Comparison of ENCODE assay signal across 13 mouse cellular contexts in the genomic region with DNA sequence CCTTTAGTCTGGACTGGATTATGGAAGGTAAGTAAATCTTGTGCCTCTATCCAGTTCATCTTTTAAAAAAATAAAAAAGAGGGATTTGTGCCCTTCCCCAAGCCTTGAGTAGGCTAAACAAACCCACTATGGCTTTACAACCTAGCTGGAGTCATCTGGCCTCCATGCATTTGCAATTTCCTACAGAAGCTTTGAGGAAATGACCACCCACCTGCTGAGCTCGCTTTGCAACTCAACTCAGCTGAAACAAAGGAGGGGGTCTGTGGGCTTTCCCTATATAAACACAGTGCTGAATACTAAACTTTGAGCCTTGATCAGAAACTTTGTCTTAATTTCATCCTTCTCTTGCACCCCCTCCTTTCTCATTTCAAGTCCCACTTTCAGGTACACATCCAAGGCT.
"Had no signal": no experiment of that assay in that cellular context is flagged by ENCODE, and none has a peak within 500 bp of the region (broad histone marks: within the 10 kb centered on the region; RNA-seq: fewer than 3 reads in every experiment).

No protein-coding gene starts in this region.

- DNase-seq: gastrocnemius, postnatal 14 days; gastrocnemius, postnatal 36 days; heart, adult 11 months; heart, adult 2 months; heart, postnatal 14 days; heart, postnatal 36 days; kidney, adult 11 months; kidney, adult 2 months; kidney, adult 9 months; kidney, postnatal 14 days; kidney, postnatal 36 days; liver; liver, embryonic 13.5 days had no signal
